Mouse (Mus musculus) brain, adult 2 months (tissue): ENCODE data around the gene Moxd1.
"Not testable (repeated sequence)": the region's sequence is repeated elsewhere in the genome, so short reads cannot be mapped to it uniquely, and the experiment has no call there.

ENCODE experiments used
- DNase-seq: peaks from one replicate; pipeline ENCODE4 v3.0.0; 2011; ENCODE audit warnings: low read depth, low spot score

The Moxd1 gene

DNA sequence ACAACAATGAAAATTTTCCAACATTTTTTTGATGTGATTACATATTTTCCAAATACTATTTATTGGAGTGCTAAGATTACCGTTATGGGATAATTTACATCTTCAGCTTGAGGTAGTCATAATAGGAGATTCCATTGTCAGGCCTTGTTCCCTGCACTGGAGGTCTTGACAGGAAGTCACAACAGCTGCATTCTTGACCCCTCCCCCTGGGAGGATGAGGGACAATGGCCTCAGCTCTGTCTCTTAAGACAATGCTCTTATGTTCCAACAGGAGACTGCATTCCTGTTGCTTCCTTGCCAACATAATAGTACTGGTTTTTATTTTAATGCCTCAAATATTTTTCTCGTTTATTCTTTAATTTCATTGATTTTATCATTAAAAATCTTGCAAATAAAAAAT lies 44.2 kb downstream of the Moxd1 start:
- no peak for DNase-seq

DNA sequence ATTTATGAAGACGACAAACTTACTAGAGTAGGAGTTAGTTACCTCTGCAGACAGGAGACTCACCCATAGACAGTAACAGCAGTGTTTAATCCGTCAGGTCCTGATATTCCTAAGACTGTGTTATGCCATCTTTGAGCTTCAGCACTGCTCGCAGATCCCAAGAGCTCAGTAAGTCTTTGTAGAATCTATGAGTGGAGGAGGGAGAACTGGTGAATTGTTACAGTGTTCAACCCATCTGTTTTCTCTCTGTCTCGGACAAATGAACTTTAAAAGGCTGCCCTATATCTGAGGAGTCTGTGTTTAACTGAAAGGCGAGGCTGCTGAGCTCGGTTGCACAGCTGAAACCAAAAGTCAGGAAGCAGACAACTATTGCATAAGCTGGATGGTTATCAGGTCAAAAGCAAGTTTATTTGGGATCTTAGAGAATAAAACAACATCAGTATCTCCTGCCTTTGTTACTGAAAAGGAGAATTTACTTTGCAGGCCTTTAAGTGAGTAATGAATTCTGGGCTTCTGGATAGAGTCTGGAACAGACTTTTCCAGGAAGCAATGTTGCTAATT lies 47.8 kb downstream of the Moxd1 start:
- DNase-seq = peak; percentile 13

DNA sequence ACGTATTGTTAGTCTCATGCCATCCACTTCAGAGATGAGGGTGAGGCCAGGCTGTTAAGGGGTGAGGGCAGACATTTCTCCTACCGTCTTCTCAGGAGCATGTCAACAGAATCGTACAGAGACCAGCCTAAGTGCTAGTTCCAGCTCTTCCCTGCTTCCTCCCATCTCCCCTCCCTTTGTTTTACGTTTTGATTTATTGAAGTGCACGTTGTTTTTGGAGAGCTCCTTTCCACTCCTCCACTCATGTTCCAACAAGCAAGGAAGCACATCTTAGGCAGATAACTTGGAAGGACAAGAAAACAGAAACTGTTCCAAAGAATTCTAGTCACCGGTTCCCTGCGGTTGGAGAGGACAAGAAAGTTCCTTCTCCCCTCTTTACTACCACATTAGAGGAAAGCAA lies 52.9 kb downstream of the Moxd1 start:
- no peak for DNase-seq

DNA sequence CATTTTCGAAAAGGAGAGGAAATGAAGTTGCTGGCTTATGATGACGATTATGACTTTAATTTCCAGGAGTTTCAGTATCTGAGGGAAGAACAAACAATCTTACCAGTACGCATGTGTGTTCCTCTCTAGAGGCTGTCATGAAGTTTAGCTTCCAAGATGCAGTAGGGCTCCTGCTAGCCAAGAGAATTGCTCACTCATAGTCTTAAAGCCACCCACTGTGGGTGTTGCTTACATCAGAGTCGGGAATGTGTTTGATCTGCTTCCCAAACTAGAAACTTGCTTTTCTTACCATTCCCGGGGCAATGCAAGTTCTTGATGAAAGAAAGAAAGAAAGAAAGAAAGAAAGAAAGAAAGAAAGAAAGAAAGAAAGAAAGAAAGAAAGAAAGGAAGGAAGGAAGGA lies 59.3 kb downstream of the Moxd1 start:
- DNase-seq = peak; percentile 21

DNA sequence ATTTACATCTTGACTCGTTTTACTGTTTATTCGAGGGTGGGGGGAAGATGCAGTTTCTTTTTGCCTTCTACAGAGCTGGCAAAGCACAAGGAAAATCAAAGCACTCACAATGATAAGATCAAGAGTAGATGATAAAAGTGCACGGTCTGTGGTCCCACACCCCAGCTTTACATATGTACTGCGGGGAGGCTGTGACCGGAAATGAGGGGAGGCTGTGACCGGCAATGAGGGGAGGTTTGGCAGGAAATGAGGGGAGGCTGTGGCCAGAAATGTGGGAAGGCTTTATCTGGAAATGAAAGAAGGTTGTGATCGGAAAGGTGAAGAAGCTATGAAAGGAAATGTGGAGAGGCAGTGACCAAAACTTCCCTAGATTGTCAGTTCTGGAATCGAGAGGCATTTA lies 68.3 kb downstream of the Moxd1 start:
- no peak for DNase-seq

DNA sequence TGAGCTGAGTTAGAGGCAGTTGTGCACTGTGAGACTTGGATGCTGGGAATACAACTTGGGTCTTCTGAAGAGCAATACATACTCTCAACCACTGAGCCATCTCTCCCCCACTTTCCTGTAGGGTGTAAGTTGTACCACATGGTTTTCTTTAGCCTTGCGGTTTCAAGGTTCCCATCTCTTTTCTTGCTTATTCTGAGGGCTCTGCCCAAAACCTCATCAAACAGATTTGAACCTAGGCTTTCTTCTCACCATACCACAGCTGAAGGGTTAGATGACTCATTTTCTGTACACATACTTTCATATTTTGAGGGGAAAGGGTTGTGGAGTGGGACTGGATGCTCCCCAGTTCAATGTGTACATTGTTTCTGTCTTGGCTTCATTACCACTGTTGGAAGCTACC lies 69.4 kb downstream of the Moxd1 start:
- no peak for DNase-seq

DNA sequence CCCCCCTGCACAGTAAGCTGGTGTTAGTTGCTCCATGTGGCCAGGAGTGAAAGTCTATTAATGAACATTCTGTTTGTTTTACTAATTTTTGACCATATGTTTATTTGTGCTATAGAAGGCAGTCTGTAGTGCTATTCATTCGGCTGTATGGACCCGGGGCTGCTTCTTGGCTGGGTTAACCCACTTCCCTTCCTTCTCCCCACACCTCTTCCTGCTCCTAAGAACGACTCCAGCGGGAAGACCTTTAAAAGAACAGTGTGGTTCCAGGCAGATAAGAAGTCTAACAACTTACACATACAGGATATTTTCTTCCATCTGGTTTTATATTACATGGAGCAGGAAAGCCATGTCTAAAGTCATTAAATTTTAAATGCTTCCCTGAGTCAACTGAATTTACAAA lies 73.3 kb downstream of the Moxd1 start:
- DNase-seq = no peak

DNA sequence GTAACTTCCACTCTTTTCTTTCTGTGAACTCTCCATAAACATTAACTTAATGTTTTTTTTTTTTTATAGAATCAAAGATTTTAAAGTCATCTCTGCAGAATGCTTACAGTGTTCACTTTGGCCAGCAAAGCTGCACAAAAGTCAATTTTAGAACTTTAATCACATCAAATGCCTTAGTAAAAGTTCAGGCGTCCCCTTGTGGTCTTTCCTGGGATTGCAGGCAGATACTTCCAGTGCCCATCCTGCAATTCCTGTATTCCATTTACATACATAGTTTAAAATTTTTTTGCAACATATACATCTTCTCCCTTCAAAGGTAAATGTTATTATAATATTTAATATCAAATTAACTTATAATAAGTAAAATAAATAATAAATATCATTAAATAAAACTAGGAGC lies 74.5 kb downstream of the Moxd1 start:
- DNase-seq = peak; percentile 73

DNA sequence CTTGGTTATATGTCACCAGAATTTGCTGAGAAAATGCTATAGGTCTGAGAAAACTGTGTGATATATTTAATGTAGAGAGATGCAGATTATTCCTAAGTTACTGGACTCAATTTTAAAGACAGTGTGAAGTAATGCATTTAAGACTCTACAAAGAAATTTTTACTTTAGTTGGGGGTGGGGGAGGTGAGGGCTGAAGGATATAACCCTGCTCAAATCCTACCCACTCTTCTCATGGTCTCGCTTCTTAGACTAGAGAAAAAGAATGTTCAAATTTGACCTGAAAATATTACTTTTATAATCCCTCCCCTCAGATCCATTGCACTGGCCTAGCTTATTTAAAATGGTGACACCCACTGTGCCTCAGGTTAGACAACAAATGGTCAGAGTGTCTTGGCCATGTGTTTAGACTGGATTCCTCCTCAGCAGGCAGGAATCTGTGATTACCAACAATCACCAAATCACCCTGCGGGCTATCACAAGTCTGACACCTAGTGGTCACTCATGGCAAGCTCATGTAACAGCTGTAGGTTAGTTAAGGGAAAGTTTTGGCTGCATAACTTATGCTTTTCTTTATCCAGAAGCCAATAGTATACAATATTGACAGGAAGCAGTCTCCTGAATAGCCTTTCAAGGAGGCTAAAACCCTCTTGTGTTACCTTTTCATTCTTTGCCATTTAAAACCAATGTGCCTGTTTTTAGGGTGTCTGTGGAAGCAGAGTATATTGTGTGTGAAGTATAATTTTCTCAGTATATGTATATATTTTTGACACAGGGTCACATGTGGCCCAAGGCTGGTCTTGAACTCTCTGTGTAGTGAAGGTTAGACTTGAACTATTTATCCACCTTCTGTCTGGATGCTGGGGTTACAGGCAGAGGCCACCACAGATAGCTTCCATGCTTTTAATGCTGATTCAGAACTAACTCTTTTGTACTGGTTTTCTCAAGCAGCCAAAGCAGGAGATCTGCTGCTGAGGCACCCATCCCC lies 75.2 kb downstream of the Moxd1 start:
- DNase-seq = peak; percentile 73

DNA sequence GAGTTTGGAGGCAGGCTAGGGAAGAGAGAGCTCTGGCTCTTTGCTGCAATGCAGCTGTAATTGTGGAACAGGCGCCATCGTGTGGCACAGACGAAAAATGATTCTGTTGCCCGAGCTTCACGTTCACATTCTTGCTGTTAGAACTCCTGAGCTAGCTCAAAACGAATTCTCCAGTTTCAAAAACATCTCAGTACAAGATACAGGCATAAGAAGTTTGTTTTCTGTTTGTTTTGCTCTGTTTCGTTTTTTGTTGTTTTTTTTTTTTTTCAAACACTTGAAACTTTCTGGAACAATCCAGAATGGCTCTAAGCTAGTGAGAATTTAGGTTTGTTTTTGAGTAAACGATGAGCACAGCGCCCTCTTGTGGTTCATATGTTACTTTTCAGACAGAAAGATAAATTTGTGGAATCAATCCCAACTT lies 88.9 kb downstream of the Moxd1 start:
- DNase-seq = peak; percentile 89

DNA sequence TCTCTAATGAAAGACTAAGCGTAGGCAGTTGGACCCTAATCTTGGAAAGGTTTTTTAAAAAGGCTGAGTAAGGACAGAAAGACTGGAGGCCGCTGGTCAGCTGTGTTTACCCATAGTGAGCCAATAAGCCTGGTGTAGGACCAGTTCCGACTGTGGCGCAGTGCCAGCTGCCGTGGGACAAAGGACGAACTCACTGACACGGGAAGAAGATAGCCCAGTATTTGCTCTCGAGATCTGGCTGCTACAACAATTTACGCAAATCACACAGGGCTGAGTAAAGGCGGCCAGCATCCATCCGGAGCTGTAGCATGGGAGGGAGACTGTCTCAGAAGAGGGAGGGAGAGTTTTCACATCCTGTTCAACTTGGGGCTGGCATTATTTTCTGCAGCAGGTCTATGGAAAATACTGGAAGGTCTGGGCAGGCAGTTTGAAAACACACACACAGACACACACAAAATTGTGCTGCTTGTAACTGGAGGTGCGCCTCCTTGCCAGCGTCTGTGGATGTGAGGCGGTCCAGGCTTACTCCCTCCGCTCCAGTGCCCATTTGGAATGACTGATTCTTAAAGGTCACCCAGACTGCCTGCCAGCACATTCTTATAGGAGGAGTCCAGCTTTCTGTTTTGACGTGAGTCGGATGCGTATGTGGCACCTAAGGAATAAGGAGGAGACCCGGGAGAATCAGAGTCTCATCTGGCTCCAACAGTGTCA lies 94.0 kb downstream of the Moxd1 start:
- peak; percentile 29 for DNase-seq

DNA sequence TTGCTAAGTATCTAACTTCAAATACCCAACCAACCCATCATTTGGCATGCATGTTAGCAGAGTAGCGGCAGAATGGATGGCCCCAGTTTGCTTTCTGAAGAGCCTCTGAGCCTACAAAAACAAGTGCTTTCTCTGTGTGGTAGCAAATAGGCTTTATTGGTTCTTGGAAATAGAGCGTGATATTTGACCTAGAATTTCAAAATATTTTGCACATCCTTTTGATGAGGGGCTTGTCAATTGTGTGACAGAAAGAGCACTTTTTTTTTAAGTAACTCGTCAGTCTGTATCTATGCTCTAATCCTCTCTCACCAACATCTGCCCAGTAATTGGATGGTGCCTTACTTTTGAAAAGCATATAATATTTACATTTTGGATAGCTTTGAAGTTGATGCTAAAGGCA lies 97.0 kb downstream of the Moxd1 start:
- no peak for DNase-seq

DNA sequence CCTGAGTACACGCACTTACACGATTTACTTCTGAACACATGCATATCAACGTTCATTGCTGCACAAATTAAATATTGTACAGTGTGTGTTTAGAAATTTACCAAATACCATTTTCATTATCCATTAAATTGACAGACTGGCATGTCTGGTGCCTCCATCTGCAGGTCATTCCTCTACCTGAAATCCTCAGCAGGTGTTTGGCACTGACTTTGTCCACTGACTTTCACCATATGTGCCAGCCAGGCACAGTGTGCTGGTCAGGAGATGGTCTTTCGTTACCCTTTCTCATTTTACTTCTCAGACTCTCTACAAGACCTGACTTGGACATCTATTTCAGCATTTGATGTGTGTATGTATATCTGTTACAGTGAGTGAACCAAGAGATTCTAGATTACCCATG lies 99.7 kb downstream of the Moxd1 start:
- DNase-seq = no peak

DNA sequence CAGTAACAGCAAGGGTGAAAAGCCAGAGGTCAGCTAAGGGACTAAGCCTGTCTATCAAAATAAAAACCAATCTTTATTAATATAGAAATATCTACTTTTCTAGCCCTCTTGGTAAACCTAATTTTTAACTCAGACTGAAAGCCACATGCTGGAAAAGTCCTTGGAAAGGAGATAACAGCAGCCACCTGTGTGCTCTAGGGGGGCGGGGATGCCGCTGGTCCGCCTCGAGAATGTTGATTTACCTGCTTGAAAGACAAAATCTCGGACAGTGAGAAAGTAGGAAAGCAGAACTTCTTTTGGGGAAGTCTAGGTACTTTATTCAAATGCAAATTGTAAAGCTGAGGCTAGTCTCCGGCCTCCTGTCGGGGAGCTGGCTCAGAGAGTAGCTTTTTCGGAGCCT lies 103.9 kb downstream of the Moxd1 start:
- DNase-seq = not testable (repeated sequence)

DNA sequence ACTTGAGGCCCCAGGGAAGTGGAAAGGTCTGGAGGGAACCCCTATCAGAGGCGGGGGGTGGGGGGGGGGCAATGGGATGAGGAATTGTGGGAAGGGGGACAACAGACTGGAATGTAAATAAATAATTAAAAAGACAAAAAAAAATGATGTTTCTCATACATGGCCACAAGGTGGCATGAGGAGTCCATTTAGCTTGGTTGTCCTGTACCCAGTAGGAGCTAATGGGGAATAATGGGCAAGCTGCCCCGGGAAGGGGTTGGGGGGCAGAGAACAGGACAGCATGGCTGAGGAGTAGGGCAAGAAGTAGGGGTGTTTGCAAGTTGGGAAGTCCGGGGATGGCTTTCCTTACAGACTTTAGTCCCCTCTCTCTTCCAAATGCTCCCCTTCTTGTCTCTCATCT lies 109.5 kb downstream of the Moxd1 start:
- no peak for DNase-seq

DNA sequence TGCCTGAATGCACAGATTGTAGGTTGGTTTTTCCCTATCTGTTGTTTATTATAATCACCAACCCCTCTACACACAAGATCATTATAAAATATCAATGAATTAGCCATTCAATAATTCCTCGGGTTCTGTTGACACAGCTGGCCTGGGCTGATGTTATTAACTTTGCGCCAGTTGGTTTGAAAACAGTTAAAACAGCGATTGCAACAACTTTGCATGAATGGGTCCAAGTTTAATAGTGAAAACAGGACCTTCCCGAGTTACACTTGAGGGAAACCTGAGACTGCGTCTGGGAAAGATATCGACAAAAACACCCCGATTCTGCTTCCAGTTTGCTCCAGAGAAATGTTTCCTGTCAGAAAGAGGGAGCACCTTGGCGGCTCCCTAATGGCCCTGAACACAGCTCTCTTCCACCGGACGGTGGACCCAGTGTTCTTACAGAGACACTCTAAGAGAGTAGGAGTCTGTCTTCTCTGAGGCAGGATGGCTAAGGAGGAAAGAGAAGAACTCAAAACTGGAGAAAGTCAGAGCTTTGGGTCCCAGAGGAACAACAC lies 116.4 kb downstream of the Moxd1 start:
- DNase-seq = no peak

DNA sequence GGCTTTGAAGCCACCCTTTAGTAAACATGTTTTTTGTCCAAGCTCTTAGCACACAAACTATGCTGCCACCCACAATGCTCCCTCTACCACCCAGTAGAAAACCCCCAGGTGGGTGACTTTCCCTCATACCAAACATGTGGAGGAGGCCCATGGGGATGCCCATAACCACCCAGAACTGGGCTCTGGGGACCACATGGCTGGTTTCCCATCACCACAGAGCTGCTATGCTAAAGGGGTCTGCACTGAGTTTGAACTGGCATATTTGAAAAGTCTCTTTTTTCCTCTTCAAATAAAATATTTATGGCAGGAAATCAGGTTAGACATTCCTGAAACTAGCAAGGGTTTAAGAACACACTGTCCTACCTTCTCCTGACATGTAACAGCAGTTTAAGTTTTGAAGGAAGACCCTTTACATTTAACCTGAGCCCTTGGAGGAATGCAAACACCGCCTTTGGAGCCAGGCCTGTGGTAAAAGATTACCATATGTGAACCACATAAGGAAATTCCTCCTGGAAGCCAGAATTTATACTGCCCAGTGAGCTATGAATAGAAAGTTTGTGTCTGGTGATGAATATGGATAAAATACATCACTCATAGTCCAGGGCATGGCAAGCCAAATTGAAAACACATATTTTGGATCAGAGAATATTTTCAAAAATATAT lies 117.4 kb downstream of the Moxd1 start:
- no peak for DNase-seq

DNA sequence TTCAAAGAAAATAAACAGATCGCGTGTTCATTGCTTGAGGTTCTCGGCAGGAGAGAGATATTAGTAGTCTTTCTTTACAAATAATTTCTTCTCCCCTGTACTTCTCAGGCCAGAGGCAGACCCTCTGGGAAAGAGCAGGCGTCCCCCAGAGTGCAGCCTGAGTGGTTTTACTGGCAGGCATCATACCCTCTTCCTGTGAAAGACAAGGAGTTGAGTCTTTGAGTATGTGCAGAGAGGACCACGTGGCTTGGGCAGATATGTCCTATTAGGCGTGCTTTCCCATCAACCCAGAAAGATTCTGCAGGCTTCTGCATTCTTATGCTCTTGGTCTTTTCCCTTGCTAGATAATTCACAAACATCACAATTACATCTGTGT lies 117.9 kb downstream of the Moxd1 start:
- no peak for DNase-seq

DNA sequence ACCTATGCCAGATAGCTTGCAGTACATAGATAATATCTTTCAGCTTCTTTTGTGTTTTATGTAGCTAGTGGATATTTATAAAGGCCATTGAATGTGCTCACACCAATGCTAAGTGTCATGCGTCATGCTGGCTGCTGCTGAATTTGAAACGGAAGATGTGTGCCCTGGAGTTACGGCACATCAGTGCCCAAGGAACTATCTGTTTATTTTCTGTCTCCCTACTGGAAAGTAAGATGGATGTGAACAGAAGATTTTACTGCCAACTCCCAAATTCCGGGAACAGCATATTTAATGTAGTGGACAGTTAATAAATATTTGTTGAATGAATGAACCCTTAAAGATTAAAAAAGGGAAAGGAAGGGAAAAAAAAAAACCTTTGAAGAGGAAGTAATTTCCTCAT lies 119.8 kb downstream of the Moxd1 start:
- DNase-seq = no peak
